ENCODE assay signal across 24 mouse cellular contexts in genomic region chrX:36972951-36973471, GRCm38 (mm10). TPM values are rescaled to one million over a fixed set of nuclear protein-coding genes. Genes with fewer than 3 reads are reported as not detected.
DNase-seq lines count a peak whose midpoint lies in the region; ATAC-seq lines count a peak whose summit lies in the region.
"Had no signal": no experiment of that assay in that cellular context is flagged by ENCODE, and none has a peak within 500 bp of the region (broad histone marks: within the 10 kb centered on the region; RNA-seq: fewer than 3 reads in every experiment).

No protein-coding gene starts in this region.

- H3K36me3 ChIP-seq in heart, embryonic 14.5 days (ENCODE audit: control insufficient read depth, insufficient read depth, low read length) = 0 out of 2 replicates have a peak, but pooled peaks cover 6% of the 10 kb centered on the region
- H3K36me3 ChIP-seq: embryonic facial prominence, embryonic 13.5 days; neural tube, embryonic 15.5 days; stomach, embryonic 15.5 days had no signal

- no peaks in the 10 kb centered on the region for H3K9me3 ChIP-seq in heart, embryonic 14.5 days (ENCODE audit: control insufficient read depth, low read length)
- H3K9me3 ChIP-seq: embryonic facial prominence, embryonic 13.5 days; hindbrain, embryonic 10.5 days; neural tube, embryonic 15.5 days; stomach, embryonic 15.5 days had no signal

- 30% methylated on average over 5 of the region's 5 CpGs for WGBS in heart, embryonic 14.5 days

- H3K4me2 ChIP-seq in heart, embryonic 14.5 days (ENCODE audit: low read length) = no peak overlapping the region
- H3K4me2 ChIP-seq: embryonic facial prominence, embryonic 13.5 days; midbrain, embryonic 11.5 days; neural tube, embryonic 15.5 days; stomach, embryonic 15.5 days had no signal

- ATAC-seq in frontal cortex, adult (ENCODE audit: low TSS enrichment) = peak; percentile 41; the same call in 1 of the 2 replicates
- peak; percentile 78 for ATAC-seq in heart, embryonic 14.5 days (ENCODE audit: insufficient number of reproducible peaks, insufficient read depth, low FRiP score, low read depth)
- no peak for ATAC-seq in erythroblast, adult 5-6 weeks (replicated peaks; ENCODE audit: low FRiP score, poor library complexity, severe bottlenecking)
- ATAC-seq: Patski had no signal

- H3K9ac ChIP-seq in heart, embryonic 14.5 days (ENCODE audit: low read length) = no peak overlapping the region
- H3K9ac ChIP-seq: embryonic facial prominence, embryonic 13.5 days; liver, embryonic 14.5 days; neural tube, embryonic 15.5 days; stomach, embryonic 15.5 days had no signal

- H3K27me3 ChIP-seq in heart, embryonic 14.5 days (ENCODE audit: control insufficient read depth, insufficient read depth, low read length) = no peaks in the 10 kb centered on the region
- H3K27me3 ChIP-seq: CH12.LX; embryonic facial prominence, embryonic 13.5 days; neural tube, embryonic 15.5 days; stomach, embryonic 15.5 days had no signal

- peak; percentile 34 to 74 for DNase-seq in adrenal gland, adult (ENCODE audit: inconsistent age in 2 of 2, low spot score in 1 of 2)
- no peak for DNase-seq in adrenal gland, adult 18-20 months (ENCODE audit: low spot score in 2 of 2)
- DNase-seq in frontal cortex, postnatal 25 days (ENCODE audit: low spot score in 2 of 2) = no peak
- peak; percentile 64 for DNase-seq in 3T3-L1 (ENCODE audit: low read depth, low spot score)
- DNase-seq in spleen, postnatal 36 days (ENCODE audit: low spot score in 2 of 2) = no peak
- DNase-seq: gastrocnemius, postnatal 14 days; kidney, adult 9 months; kidney, postnatal 4 days; layer of hippocampus, postnatal 36 days; left cerebral cortex, postnatal 4 days; lung, postnatal 4 days; retina, postnatal 1 day; thymus, postnatal 14 days had no signal

- peak overlapping the region; percentile 88 to 89 for H3K27ac ChIP-seq in heart, embryonic 14.5 days (replicated peaks in 1 of 2; ENCODE audit: control insufficient read depth in 1 of 2, insufficient read depth in 1 of 2, low read depth in 2 of 2, low read length in 2 of 2)
- H3K27ac ChIP-seq: embryonic facial prominence, embryonic 13.5 days; hindbrain, embryonic 10.5 days; liver, embryonic 14.5 days; neural tube, embryonic 15.5 days; stomach, embryonic 15.5 days had no signal

- H3K4me3 ChIP-seq in heart, embryonic 14.5 days (ENCODE audit: control insufficient read depth in 1 of 2, insufficient read depth in 1 of 2, low read depth in 1 of 2, low read length in 2 of 2) = no peak overlapping the region
- H3K4me3 ChIP-seq: embryonic facial prominence, embryonic 13.5 days; hindbrain, embryonic 10.5 days; neural tube, embryonic 15.5 days; stomach, embryonic 15.5 days had no signal

- H3K4me1 ChIP-seq in heart, embryonic 14.5 days (ENCODE audit: control insufficient read depth in 2 of 2, insufficient read depth in 2 of 2, low read length in 2 of 2) = peaks cover 14 to 20% of the 10 kb centered on the region in 2 experiments
- H3K4me1 ChIP-seq: embryonic facial prominence, embryonic 13.5 days; hindbrain, embryonic 10.5 days; neural tube, embryonic 15.5 days; stomach, embryonic 15.5 days had no signal

RNA-seq across cellular contexts. Expression of gene Sept6, which starts 18.6 kb away (rescaled TPM):
- total RNA-seq in adrenal gland, adult 18-20 months (2021) = 10 to 100 TPM; 17.2 to 18.5 TPM
- polyA plus RNA-seq in heart, embryonic 14.5 days (2014; fragmentation: Nextera tagmentation; extraction: Ambion mirVana) = 55.9 and 57.1 TPM in 2 replicates
- total RNA-seq in erythroblast, adult 5-6 weeks (2015; ENCODE audit: low replicate concordance) = 8.6 and 12.5 TPM in 2 replicates
- 4.5 and 7.1 TPM in 2 replicates for total RNA-seq in erythroblast, adult 5-6 weeks (2017; ENCODE audit: low replicate concordance)

Comparison
In these comparisons a context has a peak if more than half of its experiments do, and no peak if none do; other contexts are left out.
1. DNase-seq: peak in adrenal gland, adult (2 of 2) and 3T3-L1 (single experiment); none in adrenal gland, adult 18-20 months (0 of 2), frontal cortex, postnatal 25 days (0 of 2) and spleen, postnatal 36 days (0 of 2).